Mouse (Mus musculus): ENCODE data around the gene Ttll10. TPM values are rescaled to one million over a fixed set of nuclear protein-coding genes. Genes with fewer than 3 reads are reported as not detected.

The Ttll10 gene
- polyA plus RNA-seq (2012; rRNA removed), result 0.10 and 0.34 TPM in 2 replicates

- no peaks in the 10 kb centered on the region for H3K4me1 ChIP-seq (ENCODE audit: control insufficient read depth, insufficient read depth, low read length)
- H3K4me3 ChIP-seq (ENCODE audit: insufficient read depth, low read length), result no peak within 1 kb of the TSS
- H3K27ac ChIP-seq (ENCODE audit: insufficient read depth, low read length), result no peak within 1 kb of the TSS
- TF ChIP-seq POLR2A (IDR thresholded peaks at IDR 0.05; ENCODE audit: extremely low read depth, insufficient read depth, low read length) (no peak), CTCF (IDR thresholded peaks at IDR 0.05; ENCODE audit: extremely low read depth, insufficient read depth, low read length) (no peak)
Measured at GRCm38 (mm10) chr4:156059261-156059660, at the start of gene Ttll10. Ttll10 (minus strand) TSS chr4:156059414.

GRCm38 (mm10) chr4:156103342-156103741, 44.1 kb upstream of the Ttll10 start:
- Histone ChIP-seq H3K4me1 (ENCODE audit: control insufficient read depth, insufficient read depth, low read length) (no peaks in the 10 kb centered on the region), H3K27ac (ENCODE audit: insufficient read depth, low read length) (no peak overlapping the region), H3K4me3 (ENCODE audit: insufficient read depth, low read length) (no peak overlapping the region)
- TF ChIP-seq POLR2A (IDR thresholded peaks at IDR 0.05; ENCODE audit: extremely low read depth, insufficient read depth, low read length), result no peak
- TF ChIP-seq CTCF (IDR thresholded peaks at IDR 0.05; ENCODE audit: extremely low read depth, insufficient read depth, low read length), result no peak

- no peak overlapping the region for H3K4me3 ChIP-seq (ENCODE audit: insufficient read depth, low read length)
- no peak overlapping the region for H3K27ac ChIP-seq (ENCODE audit: insufficient read depth, low read length)
- TF ChIP-seq POLR2A (IDR thresholded peaks at IDR 0.05; ENCODE audit: extremely low read depth, insufficient read depth, low read length), result no peak
- no peak for TF ChIP-seq CTCF (IDR thresholded peaks at IDR 0.05; ENCODE audit: extremely low read depth, insufficient read depth, low read length)
- no peaks in the 10 kb centered on the region for H3K4me1 ChIP-seq (ENCODE audit: control insufficient read depth, insufficient read depth, low read length)
Measured at GRCm38 (mm10) chr4:156101481-156101903, 42.3 kb upstream of the Ttll10 start.

GRCm38 (mm10) chr4:156100501-156100900, 41.3 kb upstream of the Ttll10 start:
- Histone ChIP-seq H3K4me3 (ENCODE audit: insufficient read depth, low read length) (no peak overlapping the region), H3K27ac (ENCODE audit: insufficient read depth, low read length) (no peak overlapping the region), H3K4me1 (ENCODE audit: control insufficient read depth, insufficient read depth, low read length) (no peaks in the 10 kb centered on the region)
- no peak for TF ChIP-seq POLR2A (IDR thresholded peaks at IDR 0.05; ENCODE audit: extremely low read depth, insufficient read depth, low read length)
- TF ChIP-seq CTCF (IDR thresholded peaks at IDR 0.05; ENCODE audit: extremely low read depth, insufficient read depth, low read length), result no peak

- TF ChIP-seq POLR2A (IDR thresholded peaks at IDR 0.05; ENCODE audit: extremely low read depth, insufficient read depth, low read length) (no peak), CTCF (IDR thresholded peaks at IDR 0.05; ENCODE audit: extremely low read depth, insufficient read depth, low read length) (no peak)
- no peak overlapping the region for H3K4me3 ChIP-seq (ENCODE audit: insufficient read depth, low read length)
- H3K4me1 ChIP-seq (ENCODE audit: control insufficient read depth, insufficient read depth, low read length), result no peaks in the 10 kb centered on the region
- H3K27ac ChIP-seq (ENCODE audit: insufficient read depth, low read length), result no peak overlapping the region
Measured at GRCm38 (mm10) chr4:156099427-156099826, 40.2 kb upstream of the Ttll10 start.

- H3K27ac ChIP-seq (ENCODE audit: insufficient read depth, low read length), result no peak overlapping the region
- no peak for TF ChIP-seq CTCF (IDR thresholded peaks at IDR 0.05; ENCODE audit: extremely low read depth, insufficient read depth, low read length)
- no peak for TF ChIP-seq POLR2A (IDR thresholded peaks at IDR 0.05; ENCODE audit: extremely low read depth, insufficient read depth, low read length)
- H3K4me3 ChIP-seq (ENCODE audit: insufficient read depth, low read length), result no peak overlapping the region
- H3K4me1 ChIP-seq (ENCODE audit: control insufficient read depth, insufficient read depth, low read length), result no peaks in the 10 kb centered on the region
Measured at GRCm38 (mm10) chr4:156097770-156098366, 38.7 kb upstream of the Ttll10 start.

- Histone ChIP-seq H3K4me1 (ENCODE audit: control insufficient read depth, insufficient read depth, low read length) (no peaks in the 10 kb centered on the region; the same call in 1 of the 2 replicates), H3K27ac (ENCODE audit: insufficient read depth, low read length) (no peak overlapping the region), H3K4me3 (ENCODE audit: insufficient read depth, low read length) (no peak overlapping the region)
- TF ChIP-seq CTCF (IDR thresholded peaks at IDR 0.05; ENCODE audit: extremely low read depth, insufficient read depth, low read length) (no peak), POLR2A (IDR thresholded peaks at IDR 0.05; ENCODE audit: extremely low read depth, insufficient read depth, low read length) (no peak)
Measured at GRCm38 (mm10) chr4:156096191-156096590, 37.0 kb upstream of the Ttll10 start.

- H3K4me1 ChIP-seq (ENCODE audit: control insufficient read depth, insufficient read depth, low read length), result no peaks in the 10 kb centered on the region; the same call in 1 of the 2 replicates
- no peak overlapping the region for H3K27ac ChIP-seq (ENCODE audit: insufficient read depth, low read length)
- TF ChIP-seq POLR2A (IDR thresholded peaks at IDR 0.05; ENCODE audit: extremely low read depth, insufficient read depth, low read length), result no peak
- no peak for TF ChIP-seq CTCF (IDR thresholded peaks at IDR 0.05; ENCODE audit: extremely low read depth, insufficient read depth, low read length)
- no peak overlapping the region for H3K4me3 ChIP-seq (ENCODE audit: insufficient read depth, low read length)
Measured at GRCm38 (mm10) chr4:156093758-156094157, 34.5 kb upstream of the Ttll10 start.

- Histone ChIP-seq H3K4me1 (ENCODE audit: control insufficient read depth, insufficient read depth, low read length) (no peaks in the 10 kb centered on the region; the same call in 1 of the 2 replicates), H3K27ac (ENCODE audit: insufficient read depth, low read length) (no peak overlapping the region), H3K4me3 (ENCODE audit: insufficient read depth, low read length) (no peak overlapping the region)
- TF ChIP-seq CTCF (IDR thresholded peaks at IDR 0.05; ENCODE audit: extremely low read depth, insufficient read depth, low read length) (no peak), POLR2A (IDR thresholded peaks at IDR 0.05; ENCODE audit: extremely low read depth, insufficient read depth, low read length) (no peak)
Measured at GRCm38 (mm10) chr4:156092765-156093164, 33.6 kb upstream of the Ttll10 start.

- TF ChIP-seq CTCF (IDR thresholded peaks at IDR 0.05; ENCODE audit: extremely low read depth, insufficient read depth, low read length) (no peak), POLR2A (IDR thresholded peaks at IDR 0.05; ENCODE audit: extremely low read depth, insufficient read depth, low read length) (no peak)
- no peak overlapping the region for H3K27ac ChIP-seq (ENCODE audit: insufficient read depth, low read length)
- H3K4me3 ChIP-seq (ENCODE audit: insufficient read depth, low read length), result no peak overlapping the region
- H3K4me1 ChIP-seq (ENCODE audit: control insufficient read depth, insufficient read depth, low read length), result no peaks in the 10 kb centered on the region; the same call in 1 of the 2 replicates
Measured at GRCm38 (mm10) chr4:156091236-156091635, 32.0 kb upstream of the Ttll10 start.

All from cortical plate, adult 2 months (tissue).